ENCODE assay signal across 8 mouse cellular contexts in genomic region chr11:90355270-90355681, GRCm38 (mm10). TPM values are rescaled to one million over a fixed set of nuclear protein-coding genes. Genes with fewer than 3 reads are reported as not detected.
DNase-seq lines count a peak whose midpoint lies in the region; ATAC-seq lines count a peak whose summit lies in the region.

No protein-coding gene starts in this region.

- no peak overlapping the region for H3K9ac ChIP-seq in lung, embryonic 15.5 days

- H3K4me1 ChIP-seq in embryonic facial prominence, embryonic 10.5 days = peaks cover 27% of the 10 kb centered on the region
- H3K4me1 ChIP-seq in lung, embryonic 15.5 days = peaks cover 42% of the 10 kb centered on the region

- peak overlapping the region; percentile 48; the same call in 1 of the 2 replicates for H3K27ac ChIP-seq in embryonic facial prominence, embryonic 10.5 days (replicated peaks)
- H3K27ac ChIP-seq in lung, embryonic 15.5 days = peak overlapping the region; percentile 34; the same call in 1 of the 2 replicates

- no peaks in the 10 kb centered on the region for H3K9me3 ChIP-seq in embryonic facial prominence, embryonic 10.5 days
- no peaks in the 10 kb centered on the region for H3K9me3 ChIP-seq in lung, embryonic 15.5 days

- no peak overlapping the region for H3K4me3 ChIP-seq in embryonic facial prominence, embryonic 10.5 days
- no peak overlapping the region for H3K4me3 ChIP-seq in lung, embryonic 15.5 days

- no peaks in the 10 kb centered on the region for H3K36me3 ChIP-seq in embryonic facial prominence, embryonic 10.5 days (replicated peaks)
- H3K36me3 ChIP-seq in lung, embryonic 15.5 days = no peaks in the 10 kb centered on the region

- H3K4me2 ChIP-seq in lung, embryonic 15.5 days = no peak overlapping the region

- peak; percentile 19; the same call in 1 of the 2 replicates for ATAC-seq in lung, embryonic 15.5 days (ENCODE audit: borderline replicate concordance, extremely low read depth, low FRiP score, low TSS enrichment)
- ATAC-seq in erythroblast, adult 5-6 weeks (replicated peaks; ENCODE audit: low FRiP score, poor library complexity, severe bottlenecking) = no peak

- DNase-seq in 3134 (ENCODE audit: extremely low read depth, insufficient read length, low spot score) (peak; percentile 87), NIH3T3 (ENCODE audit: low read depth) (peak; percentile 97)
- no peak for DNase-seq in embryonic facial prominence, embryonic 10.5 days (ENCODE audit: low spot score)
- DNase-seq in heart, postnatal 25 days (ENCODE audit: low spot score) = peak; percentile 82
- DNase-seq in yolk sac, embryonic 10.5 days (ENCODE audit: low spot score) = no peak
- no peak for DNase-seq in spleen, postnatal 4 days (ENCODE audit: low spot score in 2 of 2)

- peaks cover 9% of the 10 kb centered on the region; the same call in 1 of the 2 replicates for H3K27me3 ChIP-seq in embryonic facial prominence, embryonic 10.5 days (replicated peaks; ENCODE audit: low read depth, poor library complexity, severe bottlenecking)
- H3K27me3 ChIP-seq in lung, embryonic 15.5 days = no peaks in the 10 kb centered on the region

- WGBS in embryonic facial prominence, embryonic 10.5 days = 41% methylated on average over 7 of the region's 7 CpGs
- 13% methylated on average over 7 of the region's 7 CpGs for WGBS in lung, embryonic 15.5 days

- intact Hi-C loops in heart, postnatal 25 days (cut with DNase I) = no loop called here

RNA-seq across cellular contexts. Expression of gene Hlf, which starts 35.4 kb away (rescaled TPM):
- 0.93 and 1.2 TPM in 2 replicates for polyA plus RNA-seq in embryonic facial prominence, embryonic 10.5 days (2016; fragmentation: Nextera tagmentation; extraction: Ambion mirVana)
- total RNA-seq in heart, postnatal 25 days (2021) = 10 to 100 TPM; 16.3 to 25.0 TPM
- 4.6 TPM in 2 replicates for polyA plus RNA-seq in lung, embryonic 15.5 days (2015; fragmentation: Nextera tagmentation; extraction: Ambion mirVana)
- total RNA-seq in erythroblast, adult 5-6 weeks (2015; ENCODE audit: low replicate concordance) = 6.5 and 7.3 TPM in 2 replicates
- total RNA-seq in erythroblast, adult 5-6 weeks (2017; ENCODE audit: low replicate concordance) = 2.4 and 2.9 TPM in 2 replicates

Comparison
In these comparisons a context has a peak if more than half of its experiments do, and no peak if none do; other contexts are left out.
1. DNase-seq: peak in 3134 (single experiment), NIH3T3 (single experiment) and heart, postnatal 25 days (single experiment); none in embryonic facial prominence, embryonic 10.5 days (single experiment), yolk sac, embryonic 10.5 days (single experiment) and spleen, postnatal 4 days (0 of 2).